Mouse (Mus musculus) bone marrow macrophage, adult 2 months (primary cell): ENCODE results near the gene Trpc4ap.

Experiments used
- CTCF ChIP-seq: IDR thresholded peaks from 2 replicates; pipeline ENCODE4 v1.5.1; 2012; ENCODE audit warnings: low read depth, mild to moderate bottlenecking, low read length, moderate library complexity
- POLR2A ChIP-seq: IDR thresholded peaks from 2 replicates; pipeline ENCODE4 v1.6.1; 2012; ENCODE audit warnings: mild to moderate bottlenecking, low read depth, low read length, borderline replicate concordance

- TF ChIP-seq CTCF = no peak
- TF ChIP-seq POLR2A = no peak
Measured at GRCm38 (mm10) chr2:155613326-155613755, 78.8 kb downstream of the Trpc4ap start.
